Mouse (Mus musculus) ES-Bruce4 (cell line): Measurements from ENCODE around the gene Lrtm2. TPM values are rescaled to one million over a fixed set of nuclear protein-coding genes. Genes with fewer than 3 reads are reported as not detected.
A peak's percentile ranks its signal among the peaks of the same experiment; 100 is the strongest.

ENCODE experiments used
- H3K27ac ChIP-seq: 2 replicates; pipeline ENCODE4 v1.5.1; 2012; ENCODE audit warnings: low read length, inconsistent platforms; ENCODE audit not compliant: insufficient read depth
- H3K27me3 ChIP-seq: 2 replicates; pipeline ENCODE4 v1.6.1; 2012; ENCODE audit warnings: mild to moderate bottlenecking, low read length, inconsistent platforms; ENCODE audit not compliant: control insufficient read depth, poor library complexity, insufficient read depth, severe bottlenecking
- H3K36me3 ChIP-seq: 2 replicates; pipeline ENCODE4 v1.6.1; 2012; ENCODE audit warnings: inconsistent platforms, mild to moderate bottlenecking, low read length, moderate library complexity; ENCODE audit not compliant: control insufficient read depth, poor library complexity, insufficient read depth, severe bottlenecking
- H3K4me1 ChIP-seq: one replicate; pipeline ENCODE4 v1.8.1; 2011; ENCODE audit warnings: low read length; ENCODE audit not compliant: control insufficient read depth, insufficient read depth
- H3K4me3 ChIP-seq: 2 replicates; pipeline ENCODE4 v1.5.1; 2011; ENCODE audit warnings: low read depth, mild to moderate bottlenecking, low read length
- H3K9ac ChIP-seq: 2 replicates; pipeline ENCODE4 v1.6.1; 2012; ENCODE audit warnings: low read depth, mild to moderate bottlenecking, inconsistent platforms; ENCODE audit not compliant: poor library complexity, severe bottlenecking
- H3K9me3 ChIP-seq: replicated peaks from 2 replicates; pipeline ENCODE4 v1.6.1; 2012; ENCODE audit warnings: mild to moderate bottlenecking, low read length, inconsistent platforms; ENCODE audit not compliant: control insufficient read depth, poor library complexity, insufficient read depth, severe bottlenecking
- CTCF ChIP-seq: IDR thresholded peaks from one replicate; pipeline ENCODE4 v1.8.1; 2011; ENCODE audit warnings: low read depth, low read length
- EP300 ChIP-seq: IDR thresholded peaks from 2 replicates; pipeline ENCODE4 v1.6.1; 2011; ENCODE audit warnings: low read depth, low read length; ENCODE audit not compliant: insufficient read depth
- POLR2A ChIP-seq: IDR thresholded peaks from one replicate; pipeline ENCODE4 v1.8.1; 2011; ENCODE audit warnings: low read length; ENCODE audit not compliant: insufficient read depth
- polyA plus RNA-seq: library from polyadenylated mRNA; stranded (reverse); fragments of >200 nt; gene quantifications from 2 replicates; pipeline ENCODE4 v1.2.4, GENCODE M21; 2011; ENCODE audit warnings: low read depth; ENCODE audit not compliant: missing spikeins, insufficient read depth, insufficient read length

Gene Lrtm2
- polyA plus RNA-seq, 1 experiment: 0.49 TPM

GRCm38 (mm10) chr6:119333202-119333601 lies 2.6 kb upstream of the Lrtm2 start:
- Histone ChIP-seq H3K9ac (no peak overlapping the region), H3K4me3 (no peak overlapping the region), H3K27ac (no peak overlapping the region), H3K27me3 (no peaks in the 10 kb centered on the region), H3K4me1 (peaks cover 4% of the 10 kb centered on the region), H3K36me3 (no peaks in the 10 kb centered on the region), H3K9me3 (no peaks in the 10 kb centered on the region)
- TF ChIP-seq CTCF (no peak), EP300 (no peak)

- no peak overlapping the region for H3K9ac ChIP-seq
- H3K4me3 ChIP-seq: no peak overlapping the region
- TF ChIP-seq POLR2A (no peak), CTCF (no peak), EP300 (no peak)
- H3K9me3 ChIP-seq: no peaks in the 10 kb centered on the region
- no peaks in the 10 kb centered on the region for H3K36me3 ChIP-seq
- H3K4me1 ChIP-seq: peaks cover 6% of the 10 kb centered on the region
- no peaks in the 10 kb centered on the region for H3K27me3 ChIP-seq
- no peak overlapping the region for H3K27ac ChIP-seq
Observed at GRCm38 (mm10) chr6:119332111-119332510, 1.5 kb upstream of the Lrtm2 start.

GRCm38 (mm10) chr6:119329936-119330335 lies 630 bp downstream of the Lrtm2 start:
- TF ChIP-seq POLR2A (no peak), CTCF (no peak), EP300 (no peak)
- no peak overlapping the region for H3K27ac ChIP-seq
- H3K36me3 ChIP-seq: no peaks in the 10 kb centered on the region
- H3K9ac ChIP-seq: no peak overlapping the region
- H3K27me3 ChIP-seq: no peaks in the 10 kb centered on the region
- H3K9me3 ChIP-seq: no peaks in the 10 kb centered on the region
- peaks cover 18% of the 10 kb centered on the region for H3K4me1 ChIP-seq
- H3K4me3 ChIP-seq: peak overlapping the region; percentile 34

GRCm38 (mm10) chr6:119329215-119329714 lies 1.3 kb downstream of the Lrtm2 start:
- no peaks in the 10 kb centered on the region for H3K9me3 ChIP-seq
- H3K27ac ChIP-seq: no peak overlapping the region
- H3K36me3 ChIP-seq: no peaks in the 10 kb centered on the region
- no peaks in the 10 kb centered on the region for H3K27me3 ChIP-seq
- TF ChIP-seq POLR2A (no peak), EP300 (no peak), CTCF (no peak)
- H3K4me3 ChIP-seq: no peak overlapping the region
- no peak overlapping the region for H3K9ac ChIP-seq
- H3K4me1 ChIP-seq: peaks cover 18% of the 10 kb centered on the region

GRCm38 (mm10) chr6:119328521-119329115 lies 1.9 kb downstream of the Lrtm2 start:
- Histone ChIP-seq H3K4me3 (no peak overlapping the region), H3K9ac (no peak overlapping the region), H3K36me3 (no peaks in the 10 kb centered on the region), H3K27me3 (no peaks in the 10 kb centered on the region), H3K4me1 (peaks cover 22% of the 10 kb centered on the region), H3K27ac (no peak overlapping the region), H3K9me3 (no peaks in the 10 kb centered on the region)
- TF ChIP-seq EP300 (no peak), CTCF (no peak), POLR2A (no peak)

- Histone ChIP-seq H3K4me1 (peaks cover 22% of the 10 kb centered on the region), H3K27me3 (no peaks in the 10 kb centered on the region)
Observed at GRCm38 (mm10) chr6:119326541-119326940, 4.0 kb downstream of the Lrtm2 start.

More at GRCm38 (mm10) chr6:119326541-119326940, 4.0 kb downstream of the Lrtm2 start:
- no peaks in the 10 kb centered on the region for H3K9me3 ChIP-seq
- no peaks in the 10 kb centered on the region for H3K36me3 ChIP-seq
- H3K9ac ChIP-seq: no peak overlapping the region
- H3K27ac ChIP-seq: no peak overlapping the region
- TF ChIP-seq CTCF (no peak), EP300 (no peak), POLR2A (no peak)
- no peak overlapping the region for H3K4me3 ChIP-seq
